Mouse (Mus musculus) heart, embryonic 14.5 days (tissue): ENCODE results near the gene Dmrtb1. TPM values are rescaled to one million over a fixed set of nuclear protein-coding genes. Genes with fewer than 3 reads are reported as not detected.

Source experiments
- ATAC-seq: fragments of 200-750 bp; cut with Nextera tagmentation; 2 replicates; pipeline ENCODE4 v1.8.0; 2017; ENCODE audit warnings: low read depth, moderate TSS enrichment; ENCODE audit not compliant: insufficient number of reproducible peaks, insufficient read depth, low FRiP score
- H3K27ac ChIP-seq, 2 experiments: fragments of 200-500 bp in 1 of 2; fragments of 300-500 bp in 1 of 2; sonication (generic) in 1 of 2; replicated peaks in 1 of 2; 2 replicates each; pipeline ENCODE4 v1.5.1; 2012 to 2014; ENCODE audit warnings: low read depth in 2 of 2, low read length in 2 of 2, control low read depth in 1 of 2, mild to moderate bottlenecking in 1 of 2, mixed read lengths in 1 of 2; ENCODE audit not compliant: control insufficient read depth in 1 of 2, insufficient read depth in 1 of 2
- H3K27me3 ChIP-seq: fragments of 300-500 bp; sonication (generic); 2 replicates; pipeline ENCODE4 v1.6.1; 2014; ENCODE audit warnings: mild to moderate bottlenecking, low read length, control low read depth; ENCODE audit not compliant: control insufficient read depth, insufficient read depth
- H3K36me3 ChIP-seq: fragments of 300-500 bp; sonication (generic); 2 replicates; pipeline ENCODE4 v1.6.1; 2014; ENCODE audit warnings: mild to moderate bottlenecking, control low read depth, low read length, mixed read lengths; ENCODE audit not compliant: control insufficient read depth, insufficient read depth
- H3K4me1 ChIP-seq, 2 experiments: fragments of 200-500 bp in 1 of 2; fragments of 300-500 bp in 1 of 2; sonication (generic) in 1 of 2; 2 replicates each; pipeline ENCODE4 v1.6.1; 2012 to 2014; ENCODE audit warnings: low read length in 2 of 2, control low read depth in 1 of 2, mixed read lengths in 1 of 2; ENCODE audit not compliant: control insufficient read depth in 2 of 2, insufficient read depth in 2 of 2
- H3K4me2 ChIP-seq: fragments of 300-500 bp; sonication (generic); 2 replicates; pipeline ENCODE4 v1.6.1; 2014; ENCODE audit warnings: mild to moderate bottlenecking, low read length
- H3K4me3 ChIP-seq, 2 experiments: fragments of 200-500 bp in 1 of 2; fragments of 300-500 bp in 1 of 2; sonication (generic) in 1 of 2; 2 replicates each; pipeline ENCODE4 v1.5.1; 2012 to 2014; ENCODE audit warnings: low read length in 2 of 2, mild to moderate bottlenecking in 2 of 2, control low read depth in 1 of 2, low read depth in 1 of 2, moderate library complexity in 1 of 2; ENCODE audit not compliant: control insufficient read depth in 1 of 2, insufficient read depth in 1 of 2
- H3K9ac ChIP-seq: fragments of 300-500 bp; sonication (generic); 2 replicates; pipeline ENCODE4 v1.6.1; 2014; ENCODE audit warnings: mild to moderate bottlenecking, low read length
- H3K9me3 ChIP-seq: fragments of 300-500 bp; sonication (generic); 2 replicates; pipeline ENCODE4 v1.6.1; 2016; ENCODE audit warnings: low read length, control low read depth; ENCODE audit not compliant: control insufficient read depth
- WGBS: fragments of 180-500 bp; shearing (Covaris S2); extraction: QIAGEN DNeasy Blood & Tissue Kit; methylation state at CpG from one replicate; pipeline ENCODE4 v1.1.7; 2014; 5-methylcytosine and 5-hydroxymethylcytosine counted together
- polyA plus RNA-seq: library from polyadenylated mRNA; unstranded; fragments of >200 nt; fragmentation: Nextera tagmentation; extraction: Ambion mirVana; gene quantifications from 2 replicates; pipeline ENCODE4 v1.2.1, GENCODE M21; 2014

Gene Dmrtb1
- polyA plus RNA-seq, 1 experiment from 2014 or later, result not detected

DNA sequence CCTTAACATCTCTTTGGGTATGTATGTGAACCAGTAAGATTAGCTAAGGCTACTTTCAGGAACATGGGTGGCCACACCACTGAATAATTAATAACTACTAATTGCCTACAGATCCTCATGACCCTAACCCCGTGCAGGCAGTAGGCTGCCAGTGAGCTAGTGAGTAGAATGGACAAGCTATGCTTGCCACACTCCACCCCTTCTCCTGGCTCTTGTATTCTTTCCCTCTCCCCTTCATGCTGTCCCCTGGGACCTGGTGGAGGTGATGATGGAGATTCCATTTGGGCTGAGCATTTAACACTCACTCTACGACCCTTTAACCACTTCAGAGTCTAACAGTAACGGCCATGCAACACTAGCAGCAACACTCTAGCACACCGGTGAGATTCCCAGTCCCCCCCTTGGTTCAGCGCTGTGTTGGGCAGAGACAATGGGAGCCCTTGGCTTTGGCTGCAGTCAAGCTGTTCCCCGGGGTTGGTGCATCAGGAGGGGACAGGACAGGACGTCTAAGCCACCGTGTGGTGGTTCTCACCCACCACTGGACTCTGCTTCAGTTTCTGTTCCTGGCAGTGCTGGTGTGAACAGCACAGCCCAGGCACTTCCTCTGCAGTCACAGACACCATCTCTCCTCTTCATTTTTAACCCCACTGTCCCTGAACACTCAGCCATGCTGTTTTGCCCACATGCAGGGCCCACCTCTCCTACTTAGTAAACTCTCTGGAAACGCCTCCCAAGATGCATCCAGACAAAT is 2.8 kb downstream of the Dmrtb1 start:
- no peak for ATAC-seq
- H3K36me3 ChIP-seq, result no peaks in the 10 kb centered on the region
- no peak overlapping the region for H3K4me2 ChIP-seq
- no peak overlapping the region for H3K9ac ChIP-seq
- peaks cover 0 to 7% of the 10 kb centered on the region in 2 experiments; a peak in 2 of 4 replicates for H3K4me1 ChIP-seq
- H3K27me3 ChIP-seq, result peaks cover 12% of the 10 kb centered on the region; the same call in 1 of the 2 replicates
- no peak overlapping the region for H3K4me3 ChIP-seq
- H3K9me3 ChIP-seq, result no peaks in the 10 kb centered on the region
- no peak overlapping the region for H3K27ac ChIP-seq
- WGBS, result 44% methylated on average over 9 of the region's 9 CpGs

DNA sequence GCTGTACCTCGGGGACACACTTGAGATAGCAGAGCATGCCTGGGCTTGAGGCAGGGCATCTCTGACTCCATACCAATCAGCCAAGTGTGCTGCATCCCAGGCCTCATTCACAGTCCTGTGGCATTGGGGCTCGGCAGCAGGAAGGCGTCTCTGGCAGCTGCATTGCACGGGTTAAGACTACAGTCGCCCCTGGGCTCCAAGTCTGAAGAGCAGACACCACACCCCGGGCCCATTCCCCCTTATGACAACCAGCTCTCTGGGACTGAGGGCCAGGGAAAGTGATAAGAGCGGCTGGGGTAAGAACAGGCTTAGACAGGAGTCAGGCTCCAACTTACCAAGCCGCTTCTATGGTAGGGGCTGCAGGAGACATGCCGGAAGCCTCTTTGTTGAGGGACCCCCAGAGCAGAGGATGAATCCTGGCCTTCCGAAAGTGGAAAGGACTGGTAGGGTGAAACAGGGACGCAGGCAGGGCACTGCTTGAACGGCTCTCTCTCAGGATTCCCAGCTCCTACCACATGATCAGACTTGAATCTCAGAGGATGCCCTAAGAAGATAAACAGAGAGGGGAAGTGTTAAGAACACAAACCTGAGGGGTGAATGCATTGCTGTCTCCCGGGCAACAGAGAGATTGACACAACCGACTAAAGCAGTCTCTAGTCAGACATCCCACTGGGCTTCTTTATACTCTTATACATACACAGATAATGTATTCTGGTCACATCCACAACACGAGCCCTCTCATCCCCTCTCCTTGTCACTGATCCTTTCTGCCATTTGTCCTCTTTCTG is 3.5 kb downstream of the Dmrtb1 start:
- Histone ChIP-seq H3K36me3 (no peaks in the 10 kb centered on the region), H3K4me1 (peaks cover 0 to 7% of the 10 kb centered on the region in 2 experiments; a peak in 2 of 4 replicates), H3K4me3 (no peak overlapping the region), H3K27me3 (peaks cover 14% of the 10 kb centered on the region), H3K9me3 (no peaks in the 10 kb centered on the region), H3K9ac (no peak overlapping the region), H3K27ac (no peak overlapping the region), H3K4me2 (no peak overlapping the region)
- no peak for ATAC-seq
- WGBS, result 34% methylated on average over 15 of the region's 15 CpGs

DNA sequence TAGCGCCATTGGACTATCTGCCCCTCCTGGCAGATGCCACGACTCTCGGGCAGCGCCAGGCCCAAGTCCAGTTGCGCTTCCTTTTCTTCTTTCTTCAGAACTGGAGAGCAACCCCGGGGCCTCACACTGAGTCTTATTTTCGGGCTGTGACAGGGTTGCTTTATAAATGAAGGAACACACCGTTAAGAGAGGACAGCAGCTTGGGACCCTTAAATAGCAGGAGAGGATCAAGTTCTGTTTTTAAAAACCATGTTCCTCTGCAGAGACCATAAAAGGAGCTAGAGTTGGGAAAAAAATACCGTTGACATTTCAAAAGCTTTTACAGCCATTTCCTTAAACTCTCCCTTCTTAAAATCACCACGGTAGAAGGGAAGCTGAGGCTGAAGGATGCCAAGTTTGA is 8.4 kb downstream of the Dmrtb1 start:
- Histone ChIP-seq H3K27ac (no peak overlapping the region), H3K9ac (no peak overlapping the region), H3K4me3 (no peak overlapping the region), H3K9me3 (no peaks in the 10 kb centered on the region), H3K4me1 (peaks cover 0 to 8% of the 10 kb centered on the region in 2 experiments; a peak in 2 of 4 replicates), H3K36me3 (no peaks in the 10 kb centered on the region), H3K27me3 (peaks cover 32% of the 10 kb centered on the region), H3K4me2 (no peak overlapping the region)
- no peak for ATAC-seq
- WGBS, result 64% methylated on average over 10 of the region's 10 CpGs

DNA sequence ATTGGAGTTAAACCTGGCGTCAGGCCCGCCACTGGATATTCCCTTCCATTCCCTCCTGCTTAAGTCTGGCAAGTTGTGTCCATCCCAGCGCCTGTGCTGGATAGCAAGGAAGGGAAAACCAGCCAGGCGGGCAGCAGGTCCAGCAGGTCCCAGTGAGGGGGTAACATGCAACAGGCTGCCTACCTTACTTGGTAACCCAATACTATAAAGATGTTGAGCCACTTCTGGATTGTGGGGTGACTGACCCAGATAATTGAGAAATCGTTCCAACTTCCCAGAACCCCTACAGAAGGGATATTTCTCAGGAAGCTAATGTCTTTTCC is 9.7 kb downstream of the Dmrtb1 start:
- 33% methylated on average over 5 of the region's 5 CpGs for WGBS
- no peak overlapping the region for H3K4me3 ChIP-seq
- H3K9ac ChIP-seq, result no peak overlapping the region
- no peaks in the 10 kb centered on the region for H3K9me3 ChIP-seq
- ATAC-seq, result no peak
- H3K27me3 ChIP-seq, result peaks cover 32% of the 10 kb centered on the region
- H3K4me1 ChIP-seq, result 0 out of 4 replicates have a peak, but pooled peaks cover 0 to 2% of the 10 kb centered on the region in 2 experiments
- H3K27ac ChIP-seq, result no peak overlapping the region
- no peaks in the 10 kb centered on the region for H3K36me3 ChIP-seq
- H3K4me2 ChIP-seq, result peak overlapping the region; percentile 9; the same call in 1 of the 2 replicates

DNA sequence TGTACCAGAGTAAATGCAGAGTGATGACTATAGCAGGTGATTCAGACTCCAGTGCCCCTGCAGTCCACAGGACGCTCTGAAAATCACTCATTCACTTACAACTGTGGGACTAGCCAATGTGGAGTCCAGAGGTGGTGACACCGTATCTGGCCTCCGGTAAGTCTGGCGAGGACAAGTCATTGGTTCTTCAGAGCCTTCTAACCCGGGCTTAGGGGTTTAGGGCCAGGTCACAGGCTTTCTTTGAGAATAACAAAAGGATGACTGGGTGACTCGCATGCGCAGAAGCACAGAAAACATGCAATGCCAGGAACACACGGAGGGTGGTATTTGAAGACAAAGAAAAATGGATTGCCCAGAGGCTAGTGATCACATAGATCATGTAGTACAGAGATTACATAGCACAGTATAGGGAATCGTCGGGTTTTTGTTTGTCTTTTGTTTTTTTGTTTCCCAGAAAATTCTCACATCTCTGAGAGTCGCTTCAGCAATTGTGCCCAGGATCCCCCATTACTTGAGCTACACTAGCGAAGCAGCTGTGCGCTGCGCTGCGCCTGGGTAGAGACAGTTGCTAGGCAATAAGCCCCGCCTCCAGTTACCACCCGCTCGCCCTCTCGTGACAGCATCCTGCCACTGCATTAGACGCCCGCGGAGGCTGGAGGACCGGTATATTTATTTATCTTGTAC is 10.2 kb downstream of the Dmrtb1 start:
- peak; percentile 60; the same call in 1 of the 2 replicates for ATAC-seq
- no peak overlapping the region for H3K4me3 ChIP-seq
- H3K9ac ChIP-seq, result no peak overlapping the region
- H3K9me3 ChIP-seq, result no peaks in the 10 kb centered on the region
- H3K27ac ChIP-seq, result no peak overlapping the region
- WGBS, result 23% methylated on average over 23 of the region's 23 CpGs
- no peaks in the 10 kb centered on the region for H3K36me3 ChIP-seq
- 0 out of 4 replicates have a peak, but pooled peaks cover 0 to 2% of the 10 kb centered on the region in 2 experiments for H3K4me1 ChIP-seq
- peaks cover 32% of the 10 kb centered on the region for H3K27me3 ChIP-seq
- H3K4me2 ChIP-seq, result peak overlapping the region; percentile 9; the same call in 1 of the 2 replicates

DNA sequence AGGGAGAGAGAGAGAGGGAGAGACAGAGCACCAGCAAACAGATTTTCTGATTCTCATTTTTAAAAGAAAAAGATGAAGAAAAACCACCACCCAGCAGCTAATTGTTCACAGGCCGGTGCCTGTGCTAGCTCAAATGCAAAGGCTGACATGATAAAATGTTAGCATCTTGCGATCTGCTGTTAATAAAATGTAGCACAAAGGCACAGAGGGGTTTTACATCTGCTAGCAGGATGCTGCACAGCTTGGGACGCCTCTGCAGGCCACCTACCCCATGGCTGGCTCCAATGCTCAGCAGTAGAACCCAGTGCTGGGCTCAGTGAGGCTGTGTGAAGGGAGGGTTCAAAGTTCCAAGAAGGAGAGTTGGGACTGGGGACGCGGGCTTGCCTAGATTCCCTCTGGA is 13.3 kb downstream of the Dmrtb1 start:
- Histone ChIP-seq H3K9ac (no peak overlapping the region), H3K36me3 (no peaks in the 10 kb centered on the region), H3K27ac (no peak overlapping the region), H3K4me3 (no peak overlapping the region), H3K4me1 (0 out of 4 replicates have a peak, but pooled peaks cover 0 to 2% of the 10 kb centered on the region in 2 experiments), H3K4me2 (no peak overlapping the region), H3K9me3 (no peaks in the 10 kb centered on the region), H3K27me3 (peaks cover 31% of the 10 kb centered on the region)
- 68% methylated on average over 5 of the region's 5 CpGs for WGBS
- no peak for ATAC-seq

DNA sequence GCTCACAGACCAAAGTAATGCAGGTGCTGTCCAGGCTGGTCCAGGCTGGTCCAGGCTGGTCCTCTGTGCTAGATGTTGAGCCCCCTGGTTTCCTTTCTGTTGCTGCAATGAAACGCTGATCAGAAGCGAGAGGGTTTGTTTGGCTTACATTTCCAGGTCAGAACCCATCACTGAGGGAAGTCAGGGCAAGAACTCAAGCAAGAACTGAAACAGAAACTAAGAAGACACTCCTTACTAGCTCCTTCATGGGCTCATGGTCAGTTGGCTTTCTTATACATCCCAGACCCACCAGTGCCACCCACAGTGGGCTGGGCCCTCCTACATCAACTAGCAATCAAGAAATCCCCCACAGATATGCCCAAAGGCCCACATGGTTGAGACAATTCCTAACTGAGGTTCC is 15.5 kb downstream of the Dmrtb1 start:
- ATAC-seq, result no peak
- H3K9me3 ChIP-seq, result no peaks in the 10 kb centered on the region
- peaks cover 20% of the 10 kb centered on the region for H3K27me3 ChIP-seq
- H3K4me3 ChIP-seq, result no peak overlapping the region
- H3K27ac ChIP-seq, result no peak overlapping the region
- H3K9ac ChIP-seq, result no peak overlapping the region
- H3K4me2 ChIP-seq, result no peak overlapping the region
- H3K4me1 ChIP-seq, result no peaks in the 10 kb centered on the region
- 86% methylated on average over 2 of the region's 2 CpGs for WGBS
- no peaks in the 10 kb centered on the region for H3K36me3 ChIP-seq
